Comparison of ENCODE assay signal across 8 mouse cellular contexts in the genomic region with DNA sequence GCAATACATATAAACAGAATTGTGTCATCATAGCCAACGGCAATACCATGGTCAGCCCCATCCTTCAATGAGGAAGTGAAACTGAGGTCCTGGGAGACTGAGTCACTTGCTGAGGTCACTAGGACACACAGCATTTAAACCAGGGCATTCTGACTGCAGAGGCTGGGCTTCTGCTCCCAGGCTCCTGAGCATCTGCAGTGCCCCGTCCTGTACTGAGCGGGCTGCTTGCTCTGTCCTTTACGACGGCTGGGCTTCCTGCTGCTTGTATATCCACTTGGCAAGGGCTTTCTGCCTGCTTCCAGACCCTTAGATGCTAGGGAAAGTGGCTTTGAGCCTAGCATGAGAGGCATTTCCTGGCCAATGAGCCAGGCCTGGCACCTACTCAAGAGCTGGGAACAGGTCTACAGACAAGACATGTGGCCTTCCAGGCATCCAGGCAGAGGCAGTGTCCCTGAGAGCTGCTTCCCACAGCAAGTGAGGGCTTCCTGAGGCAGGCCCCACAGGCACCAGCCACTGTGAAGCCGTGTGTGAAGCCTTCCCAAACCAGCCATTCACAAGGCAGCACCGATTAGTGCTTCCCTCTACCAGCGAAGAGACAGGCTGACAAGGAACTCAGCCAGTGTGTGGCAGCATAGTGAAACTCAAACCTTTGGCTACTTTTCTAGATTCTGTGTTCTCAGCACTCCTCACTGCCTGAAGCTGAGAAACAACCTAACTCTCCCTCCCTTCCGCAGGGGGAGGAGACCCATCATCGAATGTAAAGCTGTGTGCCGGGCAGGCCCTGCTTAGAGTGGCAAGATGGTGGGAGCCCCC. TPM values are rescaled to one million over a fixed set of nuclear protein-coding genes. Genes with fewer than 3 reads are reported as not detected.
DNase-seq lines count a peak whose midpoint lies in the region; ATAC-seq and TF ChIP-seq lines count a peak whose summit lies in the region.

No protein-coding gene starts in this region.

- no peak for TF ChIP-seq EP300 in stomach, postnatal 0 days (optimal IDR thresholded peaks at IDR 0.05)

- 0 out of 2 replicates have a peak, but pooled peaks cover 13% of the 10 kb centered on the region for H3K4me1 ChIP-seq in hindbrain, postnatal 0 days (ENCODE audit: insufficient read depth, low read length)
- H3K4me1 ChIP-seq in midbrain, embryonic 11.5 days (ENCODE audit: control insufficient read depth, insufficient read depth, low read length) = peaks cover 20% of the 10 kb centered on the region
- H3K4me1 ChIP-seq in stomach, postnatal 0 days (replicated peaks; ENCODE audit: control insufficient read depth, insufficient read depth) = peaks cover 17% of the 10 kb centered on the region

- no peaks in the 10 kb centered on the region for H3K27me3 ChIP-seq in hindbrain, postnatal 0 days (ENCODE audit: insufficient read depth, low read length)
- H3K27me3 ChIP-seq in midbrain, embryonic 11.5 days (ENCODE audit: control insufficient read depth, insufficient read depth, low read length) = no peaks in the 10 kb centered on the region
- no peaks in the 10 kb centered on the region for H3K27me3 ChIP-seq in stomach, postnatal 0 days (ENCODE audit: control insufficient read depth, insufficient read depth, low read length)

- peak overlapping the region; percentile 80 for H3K27ac ChIP-seq in hindbrain, postnatal 0 days
- peak overlapping the region; percentile 81 for H3K27ac ChIP-seq in midbrain, embryonic 11.5 days (ENCODE audit: low read depth, low read length)
- H3K27ac ChIP-seq in stomach, postnatal 0 days (replicated peaks) = peak overlapping the region; percentile 95

- DNase-seq in adrenal gland, adult 2 months = peak; percentile 85
- DNase-seq in adrenal gland, adult 18-20 months (ENCODE audit: low spot score in 2 of 2) = no peak
- DNase-seq in cerebellum, postnatal 25 days = peak; percentile 73 to 82
- DNase-seq in gastrocnemius, postnatal 25 days = peak; percentile 81
- peak; percentile 87 for DNase-seq in hindbrain, postnatal 0 days (ENCODE audit: low spot score)
- DNase-seq in left cerebral cortex, postnatal 4 days = peak; percentile 90
- peak; percentile 90 for DNase-seq in midbrain, embryonic 11.5 days (ENCODE audit: low spot score, missing footprints)
- DNase-seq in stomach, postnatal 0 days (ENCODE audit: low spot score) = peak; percentile 54

- H3K36me3 ChIP-seq in hindbrain, postnatal 0 days (ENCODE audit: insufficient read depth, low read length) = no peaks in the 10 kb centered on the region
- no peaks in the 10 kb centered on the region for H3K36me3 ChIP-seq in midbrain, embryonic 11.5 days (ENCODE audit: control insufficient read depth, insufficient read depth, low read length)
- H3K36me3 ChIP-seq in stomach, postnatal 0 days (ENCODE audit: control insufficient read depth, insufficient read depth, low read length) = peaks cover 10% of the 10 kb centered on the region

- intact Hi-C loops in left cerebral cortex, postnatal 4 days (cut with DNase I) = loop anchor here (5.0 kb wide), 1 partner anchor 79 kb away; no protein-coding TSS in a partner anchor

- ATAC-seq in hindbrain, postnatal 0 days = peak; percentile 80
- ATAC-seq in midbrain, embryonic 11.5 days (ENCODE audit: low FRiP score) = peak; percentile 53
- ATAC-seq in stomach, postnatal 0 days (ENCODE audit: low FRiP score, low TSS enrichment) = peak; percentile 61

- no peak overlapping the region for H3K9ac ChIP-seq in hindbrain, postnatal 0 days (replicated peaks; ENCODE audit: low read length)
- peak overlapping the region; percentile 59 for H3K9ac ChIP-seq in midbrain, embryonic 11.5 days (ENCODE audit: low read length)
- 0 out of 2 replicates have a peak overlapping the region, but pooled peaks have one; percentile 13 for H3K9ac ChIP-seq in stomach, postnatal 0 days (ENCODE audit: low read length)

- peak; percentile 66 for TF ChIP-seq CTCF in hindbrain, postnatal 0 days (IDR thresholded peaks at IDR 0.05; ENCODE audit: low read depth)
- peak; percentile 57 for TF ChIP-seq CTCF in stomach, postnatal 0 days (IDR thresholded peaks at IDR 0.05; ENCODE audit: low read depth)

- H3K4me2 ChIP-seq in hindbrain, postnatal 0 days (ENCODE audit: low read depth, low read length) = no peak overlapping the region
- peak overlapping the region; percentile 26; the same call in 1 of the 2 replicates for H3K4me2 ChIP-seq in midbrain, embryonic 11.5 days
- no peak overlapping the region for H3K4me2 ChIP-seq in stomach, postnatal 0 days (replicated peaks; ENCODE audit: low read depth)

- WGBS in hindbrain, postnatal 0 days = 24% methylated on average over 11 of the region's 11 CpGs
- WGBS in midbrain, embryonic 11.5 days = 41% methylated on average over 11 of the region's 11 CpGs
- WGBS in stomach, postnatal 0 days = 26% methylated on average over 11 of the region's 11 CpGs

- H3K9me3 ChIP-seq in hindbrain, postnatal 0 days (ENCODE audit: low read length) = no peaks in the 10 kb centered on the region
- H3K9me3 ChIP-seq in midbrain, embryonic 11.5 days (ENCODE audit: control insufficient read depth, low read length) = no peaks in the 10 kb centered on the region
- no peaks in the 10 kb centered on the region for H3K9me3 ChIP-seq in stomach, postnatal 0 days (ENCODE audit: control insufficient read depth, low read length)

- H3K4me3 ChIP-seq in hindbrain, postnatal 0 days (ENCODE audit: low read length) = no peak overlapping the region
- H3K4me3 ChIP-seq in midbrain, embryonic 11.5 days (ENCODE audit: low read depth, low read length) = no peak overlapping the region
- H3K4me3 ChIP-seq in stomach, postnatal 0 days (ENCODE audit: low read depth, low read length) = no peak overlapping the region

RNA-seq across cellular contexts. Expression of a gene that starts 32.5 kb away (rescaled TPM):
- total RNA-seq in adrenal gland, adult 2 months (2021) = 100 to 1,000 TPM in 1 of 2 experiments, 10 to 100 TPM in 1; 83.4 to 367 TPM
- 266 and 407 TPM in 2 replicates for polyA plus RNA-seq in adrenal gland, adult 2 months (2012; rRNA removed)
- 100 to 1,000 TPM; 123 to 353 TPM for total RNA-seq in adrenal gland, adult 18-20 months (2021)
- total RNA-seq in gastrocnemius, postnatal 25 days (2021) = 1 to 10 TPM; 5.4 to 5.7 TPM
- 26.2 and 26.8 TPM in 2 replicates for total RNA-seq in hindbrain, postnatal 0 days (2014; rRNA removed)
- polyA plus RNA-seq in hindbrain, postnatal 0 days (2015; fragmentation: Nextera tagmentation; extraction: Ambion mirVana) = 19.6 and 20.4 TPM in 2 replicates
- 10 to 100 TPM; 39.5 to 41.4 TPM for total RNA-seq in left cerebral cortex, postnatal 4 days (2021)
- polyA plus RNA-seq in midbrain, embryonic 11.5 days (2014; fragmentation: Nextera tagmentation; extraction: Ambion mirVana) = 17.6 and 20.1 TPM in 2 replicates
- 62.8 and 72.3 TPM in 2 replicates for polyA plus RNA-seq in stomach, postnatal 0 days (2015; fragmentation: Nextera tagmentation; extraction: Ambion mirVana)

RNA-seq across cellular contexts. Expression of a gene that starts 45.3 kb away (rescaled TPM):
- total RNA-seq in adrenal gland, adult 2 months (2021) = 1,000 to 10,000 TPM in 1 of 2 experiments, 100 to 1,000 TPM in 1; 736 to 1,496 TPM
- polyA plus RNA-seq in adrenal gland, adult 2 months (2012; rRNA removed) = 1,206 and 1,589 TPM in 2 replicates
- 1,000 to 10,000 TPM; 1,314 to 2,885 TPM for total RNA-seq in adrenal gland, adult 18-20 months (2021)
- total RNA-seq in gastrocnemius, postnatal 25 days (2021) = 10 to 100 TPM in 1 of 2 experiments, 1 to 10 TPM in 1; 9.1 to 25.6 TPM
- total RNA-seq in hindbrain, postnatal 0 days (2014; rRNA removed) = 388 and 429 TPM in 2 replicates
- 248 and 258 TPM in 2 replicates for polyA plus RNA-seq in hindbrain, postnatal 0 days (2015; fragmentation: Nextera tagmentation; extraction: Ambion mirVana)
- total RNA-seq in left cerebral cortex, postnatal 4 days (2021) = 100 to 1,000 TPM; 314 to 322 TPM
- polyA plus RNA-seq in midbrain, embryonic 11.5 days (2014; fragmentation: Nextera tagmentation; extraction: Ambion mirVana) = 135 and 154 TPM in 2 replicates
- polyA plus RNA-seq in stomach, postnatal 0 days (2015; fragmentation: Nextera tagmentation; extraction: Ambion mirVana) = 200 and 202 TPM in 2 replicates

Comparison
In these comparisons a context has a peak if more than half of its experiments do, and no peak if none do; other contexts are left out.
1. DNase-seq: peak in adrenal gland, adult 2 months (single experiment), cerebellum, postnatal 25 days (2 of 2), gastrocnemius, postnatal 25 days (single experiment), hindbrain, postnatal 0 days (single experiment), left cerebral cortex, postnatal 4 days (single experiment), midbrain, embryonic 11.5 days (single experiment) and stomach, postnatal 0 days (single experiment); none in adrenal gland, adult 18-20 months (0 of 2).
2. RNA of a gene that starts 45.3 kb away (total RNA-seq): 1,314 to 2,885 TPM in adrenal gland, adult 18-20 months, 736 to 1,496 TPM in adrenal gland, adult 2 months, 388 to 429 TPM in hindbrain, postnatal 0 days and 314 to 322 TPM in left cerebral cortex, postnatal 4 days; 9.1 to 25.6 TPM in gastrocnemius, postnatal 25 days; every median in the first group is over 10 times any median in the second.
3. Peak in every context shown above with its lines, with median percentiles within 50 percentile points of each other: ATAC-seq and H3K27ac ChIP-seq.